Mouse (Mus musculus) CH12.LX (cell line): ENCODE data around the gene Dazl. TPM values are rescaled to one million over a fixed set of nuclear protein-coding genes. Genes with fewer than 3 reads are reported as not detected.

Experiments used
- DNase-seq: peaks from one replicate; pipeline ENCODE4 v3.0.0-alpha.2; 2013; ENCODE audit errors: extremely low read depth
- H3K27ac ChIP-seq: 2 replicates; pipeline ENCODE4 v1.5.1; 2012; ENCODE audit warnings: low read depth, mild to moderate bottlenecking, control low read depth, moderate library complexity; ENCODE audit not compliant: insufficient read depth
- H3K27me3 ChIP-seq: replicated peaks from 2 replicates; pipeline ENCODE3; 2012; ENCODE audit warnings: inconsistent platforms
- H3K36me3 ChIP-seq, 2 experiments: replicated peaks in 1 of 2; 2 replicates each; pipeline versions ENCODE3 to v1.6.1; 2012; ENCODE audit warnings: inconsistent platforms in 1 of 2, low read length in 1 of 2, mild to moderate bottlenecking in 1 of 2, mixed read lengths in 1 of 2, moderate library complexity in 1 of 2; ENCODE audit not compliant: control insufficient read depth in 1 of 2, insufficient read depth in 1 of 2
- H3K4me1 ChIP-seq, 2 experiments: 2 replicates each; pipeline ENCODE4 v1.6.1; 2012; ENCODE audit warnings: inconsistent platforms in 1 of 2, moderate library complexity in 1 of 2; ENCODE audit not compliant: insufficient read depth in 2 of 2, control insufficient read depth in 1 of 2
- H3K4me2 ChIP-seq: 2 replicates; pipeline ENCODE4 v1.6.1; 2012; ENCODE audit warnings: low read depth, mild to moderate bottlenecking, control low read depth; ENCODE audit not compliant: poor library complexity, insufficient read depth, severe bottlenecking
- H3K4me3 ChIP-seq, 3 experiments: fragments of 150-350 bp in 1 of 3; sonication (generic) in 1 of 3; replicated peaks in 1 of 3; 2 replicates each; pipeline versions ENCODE3 to v1.5.1; 2011 to 2012; ENCODE audit warnings: low read depth in 2 of 3, low read length in 2 of 3, mild to moderate bottlenecking in 2 of 3, moderate library complexity in 2 of 3, control low read depth in 1 of 3, improper control_type of control experiment in 1 of 3, inconsistent platforms in 1 of 3, mixed read lengths in 1 of 3; ENCODE audit not compliant: poor library complexity in 1 of 3
- H3K79me2 ChIP-seq: replicated peaks from 2 replicates; pipeline ENCODE4 v1.6.1; 2012; ENCODE audit warnings: mild to moderate bottlenecking, moderate library complexity; ENCODE audit not compliant: control insufficient read depth, poor library complexity, insufficient read depth, severe bottlenecking; ENCODE audit errors: extremely low read depth
- H3K9ac ChIP-seq: 2 replicates; pipeline ENCODE4 v1.6.1; 2012; ENCODE audit warnings: low read depth, mild to moderate bottlenecking, control low read depth, moderate library complexity; ENCODE audit not compliant: insufficient read depth
- H3K9me3 ChIP-seq: replicated peaks from 2 replicates; pipeline ENCODE3; 2012; ENCODE audit warnings: low read length, inconsistent platforms, mixed read lengths
- BHLHE40 ChIP-seq: IDR thresholded peaks from 2 replicates; pipeline ENCODE4 v1.6.1; 2011; ENCODE audit warnings: mild to moderate bottlenecking, low read depth, low read length, improper control_type of control experiment
- CHD2 ChIP-seq: IDR thresholded peaks from 2 replicates; pipeline ENCODE4 v1.6.1; 2011; ENCODE audit warnings: low read length, improper control_type of control experiment
- ELF1 ChIP-seq: IDR thresholded peaks from 2 replicates; pipeline ENCODE4 v1.6.1; 2014; ENCODE audit warnings: low read depth, mild to moderate bottlenecking, inconsistent platforms, low read length, improper control_type of control experiment
- EP300 ChIP-seq: IDR thresholded peaks from 2 replicates; pipeline ENCODE4 v1.6.1; 2011; ENCODE audit warnings: low read length, improper control_type of control experiment
- GABPA ChIP-seq: IDR thresholded peaks from 2 replicates; pipeline ENCODE4 v1.6.1; 2012; ENCODE audit warnings: low read depth, low read length, improper control_type of control experiment, inconsistent platforms; ENCODE audit not compliant: insufficient replicate concordance
- HCFC1 ChIP-seq: IDR thresholded peaks from 2 replicates; pipeline ENCODE4 v1.6.1; 2012; ENCODE audit warnings: low read depth, mild to moderate bottlenecking, inconsistent platforms, low read length, improper control_type of control experiment
- JUN ChIP-seq: IDR thresholded peaks from 2 replicates; pipeline ENCODE4 v1.6.1; 2011; ENCODE audit warnings: low read depth, mild to moderate bottlenecking, low read length, improper control_type of control experiment, moderate library complexity; ENCODE audit not compliant: insufficient read depth
- JUND ChIP-seq: conservative IDR thresholded peaks from 2 replicates; pipeline ENCODE4 v1.6.1; 2011; ENCODE audit warnings: low read depth, low read length, improper control_type of control experiment
- MAX ChIP-seq: IDR thresholded peaks from 2 replicates; pipeline ENCODE4 v1.6.1; 2011; ENCODE audit warnings: low read length, improper control_type of control experiment
- NRF1 ChIP-seq: IDR thresholded peaks from 2 replicates; pipeline ENCODE4 v1.6.1; 2014; ENCODE audit warnings: low read depth, mild to moderate bottlenecking, inconsistent platforms, low read length, improper control_type of control experiment, moderate library complexity
- POLR2A ChIP-seq: IDR thresholded peaks from 2 replicates; pipeline ENCODE4 v1.6.1; 2011; ENCODE audit warnings: low read depth, mild to moderate bottlenecking, improper control_type of control experiment, low read length
- RAD21 ChIP-seq: IDR thresholded peaks from 2 replicates; pipeline ENCODE4 v1.6.1; 2011; ENCODE audit warnings: low read depth, mild to moderate bottlenecking, low read length, improper control_type of control experiment, moderate library complexity
- TBP ChIP-seq: conservative IDR thresholded peaks from 2 replicates; pipeline ENCODE4 v1.6.1; 2011; ENCODE audit warnings: low read depth, low read length, improper control_type of control experiment
- USF2 ChIP-seq: conservative IDR thresholded peaks from 2 replicates; pipeline ENCODE4 v1.6.1; 2011; ENCODE audit warnings: low read depth, low read length, improper control_type of control experiment
- dilution Hi-C: fragments of 300-500 bp; cut with MboI; formaldehyde crosslinking; loops from 2 replicates; pipeline ENCODE4 v1.14.3; 2020; ENCODE audit warnings: low sequenced_read_pairs; ENCODE audit not compliant: extremely low pct_unique_long_range_greater_than_20kb, extremely low pct_ligation_motif_present
- in situ Hi-C: fragments of 300-500 bp; cut with MboI; formaldehyde crosslinking; loops from 3 replicates; pipeline ENCODE4 v1.14.3; 2019; ENCODE audit warnings: low sequenced_read_pairs, low pct_ligation_motif_present, low pct_unique_long_range_greater_than_20kb, mixed read lengths
- polyA plus RNA-seq: library from polyadenylated mRNA; unstranded; fragments of >175 nt; gene quantifications from 2 replicates; pipeline ENCODE4 v1.2.1, GENCODE M21; 2012; ENCODE audit warnings: low read depth; ENCODE audit not compliant: insufficient read length
- total RNA-seq, 2 experiments: library from RNA; depleted of rRNA; stranded (reverse); fragments of 300-350 nt in 1 of 2; fragments of >200 nt in 1 of 2; gene quantifications; 2 replicates each; pipeline ENCODE4 v1.2.3; 2012 to 2014

The Dazl gene
- total and polyA plus RNA-seq, 3 experiments = 0.09 TPM; not detected in 2

- dilution Hi-C loops = no loop called here
Measured at GRCm38 (mm10) chr17:50316216-50317150, 23.0 kb upstream of the Dazl start.

GRCm38 (mm10) chr17:50310148-50310802 is 16.8 kb upstream of the Dazl start:
- DNase-seq = peak; percentile 59
- Histone ChIP-seq H3K4me1 (peaks cover 0 to 12% of the 10 kb centered on the region in 2 experiments; a peak in 1 of 4 replicates), H3K27me3 (no peaks in the 10 kb centered on the region), H3K9me3 (peaks cover 8% of the 10 kb centered on the region), H3K27ac (no peak overlapping the region), H3K9ac (no peak overlapping the region), H3K79me2 (no peaks in the 10 kb centered on the region), H3K36me3 (no peaks in the 10 kb centered on the region), H3K4me2 (no peak overlapping the region), H3K4me3 (no peak overlapping the region)
- dilution Hi-C loops = no loop called here
- TF ChIP-seq JUN (no peak), POLR2A (no peak), TBP (no peak), HCFC1 (0 out of 2 replicates have a peak, but pooled peaks have one; percentile 18), ELF1 (no peak), GABPA (no peak), BHLHE40 (no peak), MAX (no peak), EP300 (peak; percentile 66; the same call in 1 of the 2 replicates)
- in situ Hi-C loops = no loop called here

More at GRCm38 (mm10) chr17:50316216-50317150, 23.0 kb upstream of the Dazl start:
- H3K36me3 ChIP-seq = no peaks in the 10 kb centered on the region
- H3K4me1 ChIP-seq = 0 out of 4 replicates have a peak, but pooled peaks cover 0 to 4% of the 10 kb centered on the region in 2 experiments
- H3K27ac ChIP-seq = no peak overlapping the region
- TF ChIP-seq TBP (no peak), JUND (no peak), CHD2 (no peak), RAD21 (no peak), NRF1 (no peak), USF2 (no peak)
- H3K9ac ChIP-seq = no peak overlapping the region; the same call in 1 of the 2 replicates
- in situ Hi-C loops = no loop called here
- no peaks in the 10 kb centered on the region for H3K79me2 ChIP-seq
- H3K4me2 ChIP-seq = peak overlapping the region; percentile 9; the same call in 1 of the 2 replicates
- H3K9me3 ChIP-seq = no peaks in the 10 kb centered on the region
- no peak for DNase-seq
- no peak overlapping the region for H3K4me3 ChIP-seq
- no peaks in the 10 kb centered on the region for H3K27me3 ChIP-seq
